Mouse (Mus musculus): ENCODE results near the gene Tfip11.
"Not testable (repeated sequence)": the region's sequence is repeated elsewhere in the genome, so short reads cannot be mapped to it uniquely, and the experiment has no call there.

The Tfip11 gene

GRCm38 (mm10) chr5:112290536-112290880 lies 35.6 kb upstream of the Tfip11 start:
- DNase-seq: no peak

GRCm38 (mm10) chr5:112291866-112292265 lies 34.3 kb upstream of the Tfip11 start:
- DNase-seq: no peak

GRCm38 (mm10) chr5:112292343-112292980 lies 33.7 kb upstream of the Tfip11 start:
- no peak for DNase-seq

GRCm38 (mm10) chr5:112293800-112294199 lies 32.4 kb upstream of the Tfip11 start:
- DNase-seq: no peak

- DNase-seq: no peak
These were observed 31.5 kb upstream of the Tfip11 start for GRCm38 (mm10) chr5:112294696-112295095.

- no peak for DNase-seq
These were observed 31.0 kb upstream of the Tfip11 start for GRCm38 (mm10) chr5:112295162-112295561.

- DNase-seq: no peak
These were observed 30.6 kb upstream of the Tfip11 start for GRCm38 (mm10) chr5:112295564-112295963.

- no peak for DNase-seq
These were observed 29.6 kb upstream of the Tfip11 start for GRCm38 (mm10) chr5:112296404-112297181.

GRCm38 (mm10) chr5:112297257-112297656 lies 28.9 kb upstream of the Tfip11 start:
- DNase-seq: no peak

GRCm38 (mm10) chr5:112298226-112298988 lies 27.8 kb upstream of the Tfip11 start:
- DNase-seq: peak; percentile 62

- no peak for DNase-seq
These were observed 26.8 kb upstream of the Tfip11 start for GRCm38 (mm10) chr5:112299399-112299798.

GRCm38 (mm10) chr5:112300112-112300511 lies 26.0 kb upstream of the Tfip11 start:
- no peak for DNase-seq

GRCm38 (mm10) chr5:112300721-112301308 lies 25.3 kb upstream of the Tfip11 start:
- DNase-seq: no peak

- no peak for DNase-seq
These were observed 24.5 kb upstream of the Tfip11 start for GRCm38 (mm10) chr5:112301694-112302093.

- DNase-seq: no peak
These were observed 23.8 kb upstream of the Tfip11 start for GRCm38 (mm10) chr5:112302310-112302709.

- DNase-seq: no peak
These were observed 20.3 kb upstream of the Tfip11 start for GRCm38 (mm10) chr5:112305842-112306241.

GRCm38 (mm10) chr5:112313222-112313885 lies 12.8 kb upstream of the Tfip11 start:
- no peak for DNase-seq

- no peak for DNase-seq
These were observed 9.7 kb upstream of the Tfip11 start for GRCm38 (mm10) chr5:112316468-112316867.

GRCm38 (mm10) chr5:112317328-112317727 lies 8.8 kb upstream of the Tfip11 start:
- peak; percentile 86 for DNase-seq

- DNase-seq: not testable (repeated sequence)
These were observed 6.8 kb upstream of the Tfip11 start for GRCm38 (mm10) chr5:112319343-112319742.

GRCm38 (mm10) chr5:112320379-112320778 lies 5.8 kb upstream of the Tfip11 start:
- DNase-seq: no peak

- DNase-seq: no peak
These were observed 5.2 kb upstream of the Tfip11 start for GRCm38 (mm10) chr5:112320936-112321335.

- no peak for DNase-seq
These were observed 4.8 kb upstream of the Tfip11 start for GRCm38 (mm10) chr5:112321376-112321775.

All from lung, postnatal 10 days (tissue).